Mouse (Mus musculus): ENCODE results near the gene Capn10.

Gene Capn10

DNA sequence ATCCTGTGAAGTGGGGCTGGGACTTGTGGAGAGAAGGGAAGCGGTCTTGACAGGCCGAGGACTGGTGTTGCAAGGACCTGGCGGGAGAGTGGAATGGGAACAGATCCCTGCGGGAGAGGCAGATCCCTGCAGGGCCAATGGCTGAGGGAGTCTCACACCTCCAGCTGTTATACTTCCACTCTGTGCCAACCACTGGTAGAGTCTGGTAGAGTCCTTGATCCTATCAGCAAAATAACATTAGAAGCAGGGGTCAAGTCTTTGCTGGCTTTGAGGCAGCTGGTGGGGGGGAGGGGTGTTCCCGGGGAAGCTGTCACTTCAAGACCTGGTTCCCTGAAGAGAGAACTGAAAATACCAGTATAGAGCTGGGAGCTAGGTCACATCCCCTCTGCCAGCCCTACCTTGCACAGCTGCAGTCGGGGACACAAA, 42.0 kb downstream of the Capn10 start:
- no peak for DNase-seq (ENCODE audit: low spot score)

- no peak for DNase-seq (ENCODE audit: low spot score)
These were observed 44.5 kb downstream of the Capn10 start for GRCm38 (mm10) chr1:92978645-92979044.

- no peak for DNase-seq (ENCODE audit: low spot score)
These were observed 45.0 kb downstream of the Capn10 start for GRCm38 (mm10) chr1:92979073-92979602.

DNA sequence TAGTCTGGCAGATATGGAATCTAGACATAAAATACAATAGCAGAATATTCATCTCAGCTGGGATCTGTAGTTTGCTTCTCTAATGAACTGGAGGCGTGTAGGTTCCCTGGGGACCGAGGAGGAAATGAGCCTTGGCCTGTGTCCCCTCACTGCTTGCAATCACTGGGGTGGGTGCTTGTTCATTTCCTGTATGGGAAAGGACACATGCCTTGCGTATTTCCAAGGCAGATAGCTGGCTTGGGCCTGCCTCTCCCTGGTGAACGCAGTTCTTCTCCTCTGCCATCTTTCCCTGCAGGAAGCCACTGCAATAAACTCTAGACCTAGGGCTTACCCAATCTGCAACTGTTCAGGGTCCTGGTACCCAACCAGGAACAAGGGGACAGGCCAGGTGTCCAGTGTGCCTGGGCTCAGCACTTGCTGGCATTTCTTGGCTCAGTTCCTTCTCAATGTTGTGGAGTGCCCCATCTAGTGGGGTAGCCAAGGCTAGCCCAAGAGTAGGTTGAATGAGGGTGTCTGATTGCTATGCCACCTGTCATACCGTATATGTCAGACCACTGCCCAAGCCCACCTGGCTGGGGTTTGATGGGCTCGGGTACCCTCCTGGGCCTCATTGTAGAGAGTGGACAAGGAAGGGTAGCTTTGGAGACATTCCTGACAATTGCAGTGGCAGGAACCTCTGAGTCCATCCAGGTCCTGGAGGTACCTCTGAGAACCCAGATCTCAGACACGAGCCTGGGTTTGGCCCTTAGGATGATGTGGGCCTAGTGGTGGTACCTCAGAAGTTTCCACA, 47.1 kb downstream of the Capn10 start:
- DNase-seq (ENCODE audit: low spot score) = no peak

GRCm38 (mm10) chr1:92982931-92983605, 48.9 kb downstream of the Capn10 start:
- DNase-seq (ENCODE audit: low spot score) = no peak

DNA sequence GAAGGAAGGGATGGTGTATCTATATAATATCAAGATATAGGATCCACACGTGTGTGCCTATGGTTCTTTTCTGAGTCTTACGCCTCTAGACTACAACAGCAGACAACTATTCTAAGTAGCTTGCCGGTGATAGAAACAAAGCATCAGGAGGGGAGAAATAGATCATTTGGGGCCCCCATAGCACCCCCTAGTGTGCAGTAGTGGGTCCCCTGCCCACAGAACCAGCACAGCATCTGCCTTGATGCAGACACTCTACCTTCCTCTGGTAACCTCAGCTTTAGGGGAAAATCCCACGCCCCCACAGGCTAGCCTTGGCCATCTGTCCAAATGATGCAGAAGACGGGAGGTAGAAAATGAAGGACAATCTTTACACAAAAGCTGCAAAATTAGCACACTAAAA, 50.8 kb downstream of the Capn10 start:
- no peak for DNase-seq (ENCODE audit: low spot score)

- DNase-seq (ENCODE audit: low spot score) = no peak
These were observed 54.7 kb downstream of the Capn10 start for GRCm38 (mm10) chr1:92988894-92989293.

GRCm38 (mm10) chr1:92989891-92990290, 55.7 kb downstream of the Capn10 start:
- DNase-seq (ENCODE audit: low spot score) = no peak

DNA sequence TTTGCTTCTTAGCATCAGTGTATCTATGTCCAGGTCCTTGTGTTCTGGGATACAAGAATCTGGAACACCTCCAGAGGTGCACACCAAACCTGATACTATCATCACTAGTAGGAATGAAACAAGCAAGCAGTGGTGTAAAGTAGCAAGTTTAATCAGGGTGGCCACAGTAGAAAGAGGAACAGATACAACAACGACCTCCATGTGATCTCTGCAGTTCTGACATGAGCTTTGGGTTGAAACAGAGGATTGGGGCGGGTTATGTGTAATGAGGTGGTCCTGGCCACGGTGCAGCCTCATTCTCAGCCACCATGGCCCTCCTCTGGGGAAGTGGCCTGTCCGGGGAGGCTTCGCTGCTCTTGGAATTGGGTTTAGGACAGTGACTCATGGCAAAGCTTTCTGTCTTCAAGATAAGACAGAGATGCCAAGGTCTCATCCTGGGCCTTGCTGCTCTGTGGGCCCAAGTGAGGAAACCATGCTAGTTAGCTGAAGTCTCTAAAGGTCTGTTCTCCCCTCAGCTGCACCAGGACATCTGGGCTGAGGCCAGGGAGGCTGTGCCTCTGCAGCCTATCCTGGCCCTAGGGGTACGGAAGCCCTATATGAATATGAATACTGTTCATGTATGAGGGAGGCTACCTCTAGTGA, 58.2 kb downstream of the Capn10 start:
- DNase-seq (ENCODE audit: low spot score) = no peak

DNA sequence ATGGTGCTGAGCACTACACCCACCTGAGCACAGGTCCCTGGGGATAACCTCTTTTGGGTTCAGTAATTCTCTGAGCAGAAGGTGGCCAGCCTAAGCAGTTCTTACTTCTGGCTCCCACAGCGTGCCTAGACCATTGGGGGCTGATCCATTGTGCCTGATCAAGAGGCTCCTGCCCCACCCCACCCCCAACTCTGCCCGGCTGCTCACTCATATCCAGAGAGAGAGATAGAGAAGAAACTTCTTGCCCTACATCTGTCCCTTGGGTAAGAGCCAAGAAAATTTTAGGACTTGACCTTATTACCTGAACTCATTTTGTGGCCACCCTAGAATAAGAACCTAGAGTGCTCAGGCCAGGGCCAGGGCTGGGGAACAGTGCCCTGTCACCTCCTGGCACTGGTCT, 58.7 kb downstream of the Capn10 start:
- no peak for DNase-seq (ENCODE audit: low spot score)

Measured in adipocyte (in vitro differentiated cells).